Mouse (Mus musculus) brain, adult 2 months (tissue): ENCODE measurements around the gene Hbb-bt.
"Not testable (repeated sequence)": the region's sequence is repeated elsewhere in the genome, so short reads cannot be mapped to it uniquely, and the experiment has no call there.

Source experiments
- DNase-seq: peaks from one replicate; pipeline ENCODE4 v3.0.0; 2011; ENCODE audit warnings: low read depth, low spot score

The Hbb-bt gene

DNA sequence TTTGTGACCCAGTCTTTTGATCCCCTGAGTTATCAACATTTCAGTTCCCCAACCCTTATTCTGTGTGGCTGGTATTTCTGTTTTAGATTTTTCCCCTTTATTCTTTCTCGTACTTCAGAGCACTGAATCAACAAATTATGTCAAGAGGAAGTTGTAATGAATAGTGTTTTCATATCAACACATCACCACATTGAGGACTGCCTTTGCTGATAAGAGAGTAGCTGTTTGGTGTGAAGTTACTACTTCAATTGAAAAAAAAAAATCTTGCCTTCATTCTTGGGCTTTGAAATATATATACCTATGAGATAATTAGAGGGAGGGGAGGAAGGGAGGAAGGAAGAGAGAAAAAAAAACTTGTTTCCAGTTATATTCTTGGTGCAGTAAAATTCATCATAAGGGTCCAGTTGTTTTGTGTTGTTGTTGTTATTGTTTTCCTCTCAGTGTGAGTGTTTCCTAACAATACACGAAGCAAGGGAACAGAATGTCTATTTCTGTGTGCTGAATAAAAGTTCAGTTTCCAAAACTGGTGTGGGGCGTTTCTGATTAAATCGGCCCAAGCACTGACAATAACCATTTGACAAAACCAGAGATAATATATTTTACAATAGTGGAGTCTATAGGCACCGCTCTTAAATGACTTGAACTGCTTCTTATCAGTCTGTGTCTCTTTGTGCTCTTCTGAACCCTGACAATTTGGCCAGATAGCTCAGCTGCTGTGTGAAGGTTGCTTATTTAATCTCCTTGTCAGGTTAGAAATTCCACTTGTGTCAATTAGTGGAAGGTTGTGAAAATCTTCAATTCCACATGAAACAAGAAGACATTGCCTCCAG, 4.6 kb downstream of the Hbb-bt start:
- DNase-seq: no peak

DNA sequence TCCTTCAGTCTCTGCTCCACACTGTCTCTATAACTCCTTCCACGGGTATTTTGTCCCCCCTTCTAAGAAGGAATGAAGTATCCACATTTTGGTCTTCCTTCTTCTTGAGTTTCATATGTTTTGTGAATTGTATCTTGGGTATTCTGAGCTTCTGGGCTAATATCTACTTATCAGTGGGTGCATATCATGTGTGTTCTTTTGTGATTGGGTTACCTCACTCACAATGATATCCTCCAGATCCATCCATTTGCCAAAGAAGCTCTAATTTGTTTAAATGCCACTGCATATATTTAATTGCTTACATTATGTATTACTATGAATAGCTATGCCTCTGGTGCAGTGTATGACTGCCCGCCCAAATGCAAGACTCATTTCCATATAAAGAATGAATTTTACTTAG, 5.7 kb downstream of the Hbb-bt start:
- not testable (repeated sequence) for DNase-seq

DNA sequence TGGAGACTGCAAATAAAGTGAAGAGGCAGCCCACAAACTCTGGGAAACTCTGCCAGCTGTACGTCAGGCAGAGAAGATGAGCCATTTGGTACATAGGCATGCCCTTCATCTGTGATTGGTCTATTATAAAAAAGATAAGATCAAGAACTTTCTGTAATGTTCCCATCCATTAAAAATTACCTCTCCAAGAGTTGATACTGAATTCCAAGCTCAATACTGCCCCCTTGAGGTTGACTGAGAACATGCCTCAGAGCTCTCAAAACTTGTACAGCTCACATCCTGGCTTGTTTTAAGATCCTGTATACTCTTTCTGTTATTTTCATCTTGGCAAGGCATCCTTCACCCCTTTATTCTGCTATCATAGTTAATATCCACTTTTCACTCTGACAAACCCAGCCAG, 6.9 kb downstream of the Hbb-bt start:
- DNase-seq: peak; percentile 58

DNA sequence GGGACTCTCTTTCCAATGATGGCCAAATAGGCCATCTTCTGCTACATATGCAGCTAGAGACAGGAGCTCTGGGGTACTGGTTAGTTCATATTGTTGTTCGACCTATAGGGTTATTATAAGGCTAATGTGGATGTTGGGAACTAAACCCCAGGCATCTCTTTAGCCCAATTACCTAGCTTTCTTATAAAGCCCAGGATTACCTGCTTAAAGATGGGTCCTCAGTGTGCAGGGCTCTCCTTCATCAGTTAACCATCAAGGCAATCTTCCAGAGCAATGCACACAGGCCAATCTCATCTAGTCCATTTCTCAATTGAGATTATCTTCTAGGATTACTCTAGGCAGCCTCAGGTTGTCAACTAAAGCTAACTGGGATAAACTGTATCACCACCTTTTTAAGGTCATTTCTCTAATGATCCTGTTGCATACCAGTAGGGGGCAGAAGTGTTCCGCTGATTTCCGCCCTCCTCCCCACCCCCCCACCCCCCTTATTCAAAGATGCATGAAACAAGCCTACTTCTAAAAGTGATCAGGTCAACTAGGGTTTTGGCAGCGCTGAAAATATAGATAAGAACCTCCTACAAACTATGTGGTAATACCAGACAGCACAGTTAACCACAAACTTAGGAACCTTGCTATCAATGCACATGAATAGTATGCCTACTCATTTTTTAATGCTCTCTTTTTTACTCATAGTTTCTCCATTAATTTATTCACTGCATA, 21.0 kb downstream of the Hbb-bt start:
- DNase-seq: no peak

DNA sequence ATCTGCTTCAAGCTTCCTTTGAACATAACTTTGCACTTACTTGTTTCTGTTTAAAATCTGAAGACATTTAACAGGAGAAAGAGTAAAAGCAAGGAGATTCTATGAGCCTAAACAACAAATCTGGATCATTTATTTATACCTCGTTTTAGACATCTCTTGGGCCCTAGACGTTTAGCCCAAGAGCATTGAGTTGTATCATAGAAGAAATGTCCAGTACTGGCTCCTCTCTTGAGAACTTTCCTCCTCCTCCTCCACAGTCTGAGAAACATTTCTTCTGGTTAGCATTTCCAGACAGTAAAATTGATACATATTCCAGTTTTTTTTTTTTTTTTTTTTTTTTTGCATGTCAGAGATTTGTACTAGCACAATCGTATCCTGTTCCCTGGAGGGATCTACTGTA, 22.1 kb downstream of the Hbb-bt start, which contains the start of gene Olfr67:
Gene Olfr67 (minus strand): TSS at position 101 of the 400 bp plus-strand sequence.
- no peak for DNase-seq

DNA sequence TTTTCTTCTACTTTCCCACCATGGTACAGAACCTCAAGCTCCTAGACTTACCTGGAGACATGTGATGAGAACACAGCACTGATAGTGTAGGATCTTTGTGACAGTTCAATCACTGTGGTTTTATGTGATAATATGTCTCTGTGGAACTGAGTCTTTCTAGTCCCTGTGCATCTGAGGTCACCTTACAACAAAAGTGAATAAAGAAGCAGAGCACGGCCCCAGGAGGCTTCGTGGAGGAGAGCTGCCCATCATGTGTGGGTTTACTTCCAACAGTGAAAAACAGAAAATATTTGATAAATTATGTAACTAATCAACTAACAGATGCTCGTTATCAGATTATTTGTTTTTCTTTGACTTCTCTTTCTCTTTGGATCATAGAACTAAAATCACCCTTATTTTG, 34.2 kb downstream of the Hbb-bt start, which contains the start of gene Olfr68:
Gene Olfr68 (minus strand): TSS at position 101 of the 400 bp plus-strand sequence.
- DNase-seq: no peak

DNA sequence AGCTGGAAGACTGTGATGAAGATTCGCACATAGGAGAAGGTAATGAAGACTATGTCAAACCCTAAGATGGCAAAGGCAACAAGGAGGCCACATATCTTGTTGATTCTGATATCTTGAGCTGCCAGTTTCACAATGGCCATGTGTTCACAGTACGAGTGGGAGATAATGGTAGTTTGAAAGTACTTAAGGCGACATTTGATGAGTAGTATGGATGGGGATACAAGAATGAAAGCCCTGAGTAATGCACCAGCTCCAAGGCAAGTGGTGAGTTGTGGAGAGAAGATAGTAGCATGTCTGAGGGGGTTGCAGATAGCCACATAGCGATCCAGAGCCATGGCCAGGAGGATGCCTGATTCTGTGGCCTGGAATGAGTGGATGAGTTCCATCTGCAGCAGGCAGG, 36.1 kb downstream of the Hbb-bt start:
- DNase-seq: not testable (repeated sequence)

DNA sequence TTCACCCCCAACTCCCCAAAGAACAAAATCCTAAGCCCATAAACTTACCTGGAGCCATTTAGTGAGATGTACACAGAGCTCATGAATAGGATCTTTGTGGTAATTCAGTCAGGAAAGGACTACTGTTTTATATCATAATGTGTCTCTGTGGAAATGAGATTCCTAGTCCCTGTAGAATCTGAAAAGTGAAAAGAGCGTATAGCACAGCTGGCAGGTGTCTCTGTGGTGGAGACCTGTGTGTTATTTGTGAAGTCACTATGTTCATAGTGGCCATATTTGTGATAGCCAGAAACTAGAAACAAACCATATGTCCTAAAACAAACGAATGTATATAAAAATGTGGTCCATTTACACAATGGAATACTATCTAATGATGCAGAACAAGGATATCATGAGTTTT, 42.3 kb downstream of the Hbb-bt start, which contains the start of gene Olfr69:
Gene Olfr69 (minus strand): TSS at position 101 of the 400 bp plus-strand sequence.
- no peak for DNase-seq

DNA sequence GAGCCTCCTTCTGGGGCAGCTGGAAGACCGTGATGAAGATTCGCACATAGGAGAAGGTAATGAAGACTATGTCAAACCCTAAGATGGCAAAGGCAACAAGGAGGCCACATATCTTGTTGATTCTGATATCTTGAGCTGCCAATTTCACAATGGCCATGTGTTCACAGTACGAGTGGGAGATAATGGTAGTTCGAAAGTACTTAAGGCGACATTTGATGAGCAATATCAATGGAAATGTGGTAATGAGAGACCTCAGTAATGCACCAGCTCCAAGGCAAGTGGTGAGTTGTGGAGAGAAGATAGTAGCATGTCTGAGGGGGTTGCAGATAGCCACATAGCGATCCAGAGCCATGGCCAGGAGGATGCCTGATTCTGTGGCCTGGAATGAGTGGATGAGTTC, 46.1 kb downstream of the Hbb-bt start:
- DNase-seq: not testable (repeated sequence)
